Mouse (Mus musculus) adipose tissue, adult 10 weeks (tissue): ENCODE measurements around the gene Coq10b. TPM values are rescaled to one million over a fixed set of nuclear protein-coding genes. Genes with fewer than 3 reads are reported as not detected.

Experiments used
- polyA plus RNA-seq: library from polyadenylated mRNA; stranded (reverse); fragments of 350-450 nt; fragmentation: Illumina TruSeq; extraction: RNeasy Lipid Tissue Mini Kit (QIAGEN cat#74804); gene quantifications from one replicate; pipeline ENCODE4 v1.2.3, GENCODE M21; 2014; ENCODE audit warnings: low read depth, low replicate concordance

The Coq10b gene
- 25.0 TPM for polyA plus RNA-seq

DNA sequence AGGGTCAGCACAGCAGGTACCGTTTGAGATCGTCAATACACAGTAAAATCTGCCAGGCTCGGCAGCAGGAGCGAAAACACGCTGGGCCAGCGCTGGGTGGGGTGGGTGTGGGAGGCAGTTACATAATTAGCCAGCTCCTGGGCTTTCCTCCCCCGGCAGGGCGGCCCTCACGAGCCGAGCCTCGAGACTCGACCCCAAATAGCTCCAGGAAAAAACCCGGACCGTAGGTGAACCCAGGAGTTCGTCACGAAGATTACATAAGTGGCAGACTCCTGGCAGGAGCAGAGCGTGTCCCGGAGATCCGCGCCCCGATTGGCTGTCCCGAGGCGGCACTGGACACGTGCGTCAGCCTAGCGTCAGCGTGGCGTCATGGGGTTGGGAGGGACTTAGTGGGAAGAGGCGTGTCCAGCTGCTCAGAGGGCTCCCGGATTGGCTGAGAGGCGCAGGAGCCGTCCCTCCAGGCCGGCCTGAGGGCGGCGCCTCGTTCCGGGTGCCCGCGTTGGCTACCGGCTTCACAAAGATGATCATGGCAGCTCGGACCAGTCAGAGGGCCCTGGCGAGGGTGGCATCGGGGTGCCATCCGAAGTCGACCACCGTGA is at the start of gene Coq10b:
Coq10b (plus strand) TSS at position 416 of the 599 bp plus-strand sequence.

GRCm38 (mm10) chr1:55027253-55027801 is 25.2 kb upstream of the Coq10b start, which contains the start of gene Sf3b1:
Gene Sf3b1 (minus strand): TSS chr1:55027481.

GRCm38 (mm10) chr1:55087932-55088610 is 35.5 kb downstream of the Coq10b start, which contains the start of the genes Hspe1 and Hspd1:
Gene Hspe1 (plus strand): TSS chr1:55088132.
Gene Hspd1 (minus strand): TSS chr1:55088243.

Other genes starting within 250 kb of the Coq10b start
- 19.0 TPM for gene Ankrd44, start 126.4 kb upstream of the Coq10b start, polyA plus RNA-seq
- gene Sf3b1, start 25.3 kb upstream of the Coq10b start, polyA plus RNA-seq, result 104 TPM
- 154 TPM for gene Hspe1, start 35.4 kb downstream of the Coq10b start, polyA plus RNA-seq
- gene Hspd1, start 35.5 kb downstream of the Coq10b start, polyA plus RNA-seq, result 167 TPM
- 33.5 TPM for gene Mob4, start 78.5 kb downstream of the Coq10b start, polyA plus RNA-seq
- 3.0 TPM for gene Rftn2, start 174.0 kb downstream of the Coq10b start, polyA plus RNA-seq
- gene Mars2, start 184.4 kb downstream of the Coq10b start, polyA plus RNA-seq, result 1.6 TPM